Mouse (Mus musculus) brain, embryonic 14.5 days (tissue): Measurements from ENCODE around the gene Kdf1. TPM values are rescaled to one million over a fixed set of nuclear protein-coding genes. Genes with fewer than 3 reads are reported as not detected.
A peak's percentile ranks its signal among the peaks of the same experiment; 100 is the strongest.
"Not testable (repeated sequence)": the region's sequence is repeated elsewhere in the genome, so short reads cannot be mapped to it uniquely, and the experiment has no call there.

Experiments used
- DNase-seq: peaks from one replicate; pipeline ENCODE4 v3.0.0-alpha.2; 2011; ENCODE audit warnings: low read depth
- CTCF ChIP-seq: fragments of 200-500 bp; IDR thresholded peaks from 2 replicates; pipeline ENCODE4 v1.5.1; 2012; ENCODE audit warnings: inconsistent platforms, mild to moderate bottlenecking, moderate library complexity, borderline replicate concordance; ENCODE audit not compliant: insufficient read depth, insufficient read length; ENCODE audit errors: extremely low read depth
- POLR2A ChIP-seq: fragments of 200-500 bp; IDR thresholded peaks from 2 replicates; pipeline ENCODE4 v1.6.1; 2012; ENCODE audit warnings: mild to moderate bottlenecking, inconsistent platforms, borderline replicate concordance; ENCODE audit not compliant: poor library complexity, insufficient read depth, insufficient read length, severe bottlenecking; ENCODE audit errors: extremely low read depth
- polyA plus RNA-seq: library from polyadenylated mRNA; depleted of rRNA; stranded (reverse); fragments of >200 nt; gene quantifications from 2 replicates; pipeline ENCODE4 v1.2.3, GENCODE M21; 2012

Kdf1 gene
- polyA plus RNA-seq, 1 experiment: 0.51 TPM

GRCm38 (mm10) chr4:133501514-133501913, 17.2 kb upstream of the Kdf1 start:
- TF ChIP-seq CTCF (no peak), POLR2A (no peak)
- DNase-seq: no peak

- TF ChIP-seq CTCF (no peak), POLR2A (no peak)
- no peak for DNase-seq
These were observed 14.5 kb upstream of the Kdf1 start for GRCm38 (mm10) chr4:133504300-133504699.

- no peak for DNase-seq
- TF ChIP-seq POLR2A (no peak), CTCF (no peak)
These were observed 13.8 kb upstream of the Kdf1 start for GRCm38 (mm10) chr4:133504755-133505485.

- DNase-seq: no peak
- TF ChIP-seq POLR2A: no peak
- TF ChIP-seq CTCF: no peak
These were observed 12.2 kb upstream of the Kdf1 start for GRCm38 (mm10) chr4:133506573-133506972.

GRCm38 (mm10) chr4:133508990-133509389, 9.8 kb upstream of the Kdf1 start:
- peak; percentile 87 for DNase-seq
- TF ChIP-seq CTCF (no peak), POLR2A (no peak)

GRCm38 (mm10) chr4:133511050-133511449, 7.7 kb upstream of the Kdf1 start:
- TF ChIP-seq CTCF (no peak), POLR2A (no peak)

GRCm38 (mm10) chr4:133512511-133512910, 6.3 kb upstream of the Kdf1 start:
- not testable (repeated sequence) for DNase-seq

More at GRCm38 (mm10) chr4:133511050-133511449, 7.7 kb upstream of the Kdf1 start:
- no peak for DNase-seq

- DNase-seq: peak; percentile 75
- peak; percentile 90 for TF ChIP-seq CTCF
- TF ChIP-seq POLR2A: no peak
These were observed 5.8 kb upstream of the Kdf1 start for GRCm38 (mm10) chr4:133512972-133513371.

- TF ChIP-seq POLR2A (no peak), CTCF (no peak)
- DNase-seq: peak; percentile 7
These were observed 554 bp downstream of the Kdf1 start for GRCm38 (mm10) chr4:133519369-133519665.

GRCm38 (mm10) chr4:133521502-133521901, 2.7 kb downstream of the Kdf1 start:
- DNase-seq: no peak
- TF ChIP-seq POLR2A (no peak), CTCF (no peak)

GRCm38 (mm10) chr4:133527788-133528187, 9.0 kb downstream of the Kdf1 start:
- DNase-seq: no peak

GRCm38 (mm10) chr4:133532777-133533176, 14.0 kb downstream of the Kdf1 start:
- DNase-seq: no peak
- TF ChIP-seq CTCF (no peak), POLR2A (no peak)

More at GRCm38 (mm10) chr4:133527788-133528187, 9.0 kb downstream of the Kdf1 start:
- TF ChIP-seq CTCF: no peak
- TF ChIP-seq POLR2A: no peak

GRCm38 (mm10) chr4:133536081-133536480, 17.3 kb downstream of the Kdf1 start:
- DNase-seq: no peak
- TF ChIP-seq POLR2A: no peak
- no peak for TF ChIP-seq CTCF

GRCm38 (mm10) chr4:133536652-133537051, 17.9 kb downstream of the Kdf1 start:
- DNase-seq: no peak
- TF ChIP-seq CTCF (no peak), POLR2A (no peak)
